Mouse (Mus musculus) kidney, embryonic 16.5 days (tissue): Measurements from ENCODE around the gene Gm6614. TPM values are rescaled to one million over a fixed set of nuclear protein-coding genes. Genes with fewer than 3 reads are reported as not detected.

Experiments
- ATAC-seq: fragments of 200-750 bp; cut with Nextera tagmentation; 2 replicates; pipeline ENCODE4 v1.8.0; 2017; ENCODE audit warnings: moderate TSS enrichment; ENCODE audit not compliant: low FRiP score, low TSS enrichment
- H3K27ac ChIP-seq: fragments of 300-500 bp; sonication (generic); 2 replicates; pipeline ENCODE4 v1.5.1; 2014; ENCODE audit warnings: low read length
- H3K27me3 ChIP-seq: fragments of 300-500 bp; sonication (generic); 2 replicates; pipeline ENCODE4 v1.6.1; 2014; ENCODE audit warnings: low read length, control low read depth, mixed read lengths; ENCODE audit not compliant: insufficient read depth
- H3K36me3 ChIP-seq: fragments of 300-500 bp; sonication (generic); 2 replicates; pipeline ENCODE4 v1.6.1; 2014; ENCODE audit warnings: low read length, control low read depth, mixed read lengths; ENCODE audit not compliant: insufficient read depth
- H3K4me1 ChIP-seq: fragments of 300-500 bp; sonication (generic); 2 replicates; pipeline ENCODE4 v1.6.1; 2014; ENCODE audit warnings: low read length, control low read depth, mixed read lengths; ENCODE audit not compliant: insufficient read depth
- H3K4me2 ChIP-seq: fragments of 300-500 bp; sonication (generic); replicated peaks from 2 replicates; pipeline ENCODE4 v1.6.1; 2014; ENCODE audit warnings: low read depth, low read length
- H3K4me3 ChIP-seq: fragments of 300-500 bp; sonication (generic); 2 replicates; pipeline ENCODE4 v1.5.1; 2014; ENCODE audit warnings: mild to moderate bottlenecking, low read length
- H3K9ac ChIP-seq: fragments of 300-500 bp; sonication (generic); replicated peaks from 2 replicates; pipeline ENCODE4 v1.6.1; 2014; ENCODE audit warnings: low read length
- H3K9me3 ChIP-seq: fragments of 300-500 bp; sonication (generic); 2 replicates; pipeline ENCODE4 v1.6.1; 2016; ENCODE audit warnings: low read length, control low read depth
- WGBS: fragments of 180-500 bp; shearing (Covaris S2); extraction: QIAGEN DNeasy Blood & Tissue Kit; methylation state at CpG from one replicate; pipeline ENCODE4 v1.1.7; 2014; 5-methylcytosine and 5-hydroxymethylcytosine counted together
- polyA plus RNA-seq: library from polyadenylated mRNA; unstranded; fragments of >200 nt; fragmentation: Nextera tagmentation; extraction: Ambion mirVana; gene quantifications from 2 replicates; pipeline ENCODE4 v1.2.1, GENCODE M21; 2015

The Gm6614 gene
- polyA plus RNA-seq, 1 experiment from 2014 or later: not detected

DNA sequence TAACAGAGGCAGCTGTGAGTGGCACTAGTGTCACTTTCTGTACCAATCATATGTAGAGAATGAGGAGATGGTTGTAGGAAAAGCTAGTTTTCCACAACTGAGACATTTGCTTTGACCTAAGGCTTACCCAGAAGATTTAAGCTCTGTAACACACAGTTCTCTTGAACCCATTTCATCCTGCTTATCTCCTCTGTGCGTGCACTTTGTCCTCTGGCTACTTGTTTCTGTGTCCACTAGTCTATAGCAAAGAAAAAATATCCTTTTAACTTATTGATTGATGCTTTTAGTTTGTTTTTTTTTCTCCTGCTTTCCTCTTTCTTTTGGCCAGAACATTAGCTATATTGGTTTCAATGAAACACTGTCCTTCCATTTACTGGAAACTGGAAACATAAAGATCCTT, 48.8 kb downstream of the Gm6614 start:
- H3K4me3 ChIP-seq: no peak overlapping the region
- no peak overlapping the region for H3K27ac ChIP-seq
- WGBS: 89% methylated on average over 1 of the region's 1 CpGs
- no peaks in the 10 kb centered on the region for H3K27me3 ChIP-seq
- ATAC-seq: no peak
- H3K9me3 ChIP-seq: no peaks in the 10 kb centered on the region
- no peak overlapping the region for H3K4me2 ChIP-seq
- no peak overlapping the region for H3K9ac ChIP-seq
- H3K36me3 ChIP-seq: no peaks in the 10 kb centered on the region
- no peaks in the 10 kb centered on the region for H3K4me1 ChIP-seq

- no peak overlapping the region for H3K9ac ChIP-seq
- H3K4me1 ChIP-seq: no peaks in the 10 kb centered on the region
- H3K36me3 ChIP-seq: no peaks in the 10 kb centered on the region
- no peak overlapping the region for H3K4me2 ChIP-seq
- 88% methylated on average over 3 of the region's 3 CpGs for WGBS
- H3K4me3 ChIP-seq: no peak overlapping the region
- H3K9me3 ChIP-seq: no peaks in the 10 kb centered on the region
- ATAC-seq: no peak
- no peaks in the 10 kb centered on the region for H3K27me3 ChIP-seq
- no peak overlapping the region for H3K27ac ChIP-seq
Observed at GRCm38 (mm10) chr6:141961861-141962260, 49.4 kb downstream of the Gm6614 start.

DNA sequence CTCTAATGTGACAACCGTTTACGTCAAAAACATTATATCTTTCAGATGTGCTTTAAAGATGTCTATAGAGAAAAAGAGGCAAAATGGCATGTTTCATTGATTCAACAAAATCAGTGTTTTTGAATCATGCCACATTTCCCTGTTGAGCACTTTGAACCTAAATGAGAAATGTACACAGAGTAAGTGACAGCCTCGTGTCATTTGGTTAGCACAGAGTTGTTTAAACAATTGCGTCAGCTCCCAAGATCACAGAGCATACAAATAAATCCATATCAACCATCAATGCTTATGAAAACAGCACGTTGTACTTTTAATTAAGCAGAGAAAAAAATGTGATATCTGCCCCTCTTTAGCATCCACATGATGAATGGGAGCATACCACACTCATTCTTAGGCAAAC, 50.7 kb downstream of the Gm6614 start:
- H3K4me3 ChIP-seq: no peak overlapping the region
- H3K4me1 ChIP-seq: no peaks in the 10 kb centered on the region
- H3K4me2 ChIP-seq: no peak overlapping the region
- WGBS: 60% methylated on average over 5 of the region's 5 CpGs
- ATAC-seq: no peak
- H3K36me3 ChIP-seq: no peaks in the 10 kb centered on the region
- H3K27me3 ChIP-seq: no peaks in the 10 kb centered on the region
- no peaks in the 10 kb centered on the region for H3K9me3 ChIP-seq
- no peak overlapping the region for H3K9ac ChIP-seq
- no peak overlapping the region for H3K27ac ChIP-seq

- Histone ChIP-seq H3K9me3 (no peaks in the 10 kb centered on the region), H3K4me2 (no peak within 1 kb of the TSS), H3K36me3 (no peaks in the 10 kb centered on the region), H3K27ac (no peak within 1 kb of the TSS), H3K4me3 (no peak within 1 kb of the TSS), H3K9ac (no peak within 1 kb of the TSS), H3K27me3 (no peaks in the 10 kb centered on the region), H3K4me1 (no peaks in the 10 kb centered on the region)
- no peak for ATAC-seq
Observed at GRCm38 (mm10) chr6:141946862-141947261, 64.4 kb downstream of the Gm6614 start, which contains the start of gene Slco1a1. TSS of gene Slco1a1 (minus strand) at chr6:141946962.

GRCm38 (mm10) chr6:141940451-141940850, 70.8 kb downstream of the Gm6614 start:
- Histone ChIP-seq H3K9ac (no peak overlapping the region), H3K27me3 (no peaks in the 10 kb centered on the region), H3K9me3 (no peaks in the 10 kb centered on the region), H3K27ac (no peak overlapping the region), H3K36me3 (no peaks in the 10 kb centered on the region), H3K4me3 (no peak overlapping the region), H3K4me2 (no peak overlapping the region), H3K4me1 (no peaks in the 10 kb centered on the region)
- ATAC-seq: no peak
- 74% methylated on average over 1 of the region's 1 CpGs for WGBS

Other genes starting within 250 kb of the Gm6614 start
- not detected in 2 replicates for gene Gm5724, start 237.6 kb downstream of the Gm6614 start, polyA plus RNA-seq
- 4.9 and 5.1 TPM in 2 replicates for gene Slco1a4, start 155.2 kb downstream of the Gm6614 start, polyA plus RNA-seq
- not detected in 2 replicates for gene Slco1a1, start 64.5 kb downstream of the Gm6614 start, polyA plus RNA-seq
- gene Slco1a6, start 197.1 kb upstream of the Gm6614 start, polyA plus RNA-seq: 6.9 and 7.0 TPM in 2 replicates